Mouse (Mus musculus) kidney, postnatal 0 days (tissue): ENCODE measurements around the gene 1810030O07Rik. TPM values are rescaled to one million over a fixed set of nuclear protein-coding genes. Genes with fewer than 3 reads are reported as not detected.

Source experiments
- ATAC-seq: fragments of 200-750 bp; cut with Nextera tagmentation; replicated peaks from 2 replicates; pipeline ENCODE4 v1.8.0; 2017; ENCODE audit warnings: low read depth, moderate number of reproducible peaks, moderate TSS enrichment, moderate library complexity; ENCODE audit not compliant: low FRiP score
- DNase-seq: peaks from one replicate; pipeline ENCODE4 v3.0.0-alpha.2; 2016; ENCODE audit warnings: low spot score
- H3K27ac ChIP-seq: fragments of 300-500 bp; sonication (generic); 2 replicates; pipeline ENCODE4 v1.5.1; 2014; ENCODE audit warnings: mild to moderate bottlenecking
- H3K27me3 ChIP-seq: fragments of 300-500 bp; sonication (generic); 2 replicates; pipeline ENCODE4 v1.6.1; 2014; ENCODE audit warnings: low read length, mixed read lengths; ENCODE audit not compliant: insufficient read depth
- H3K36me3 ChIP-seq: fragments of 300-500 bp; sonication (generic); 2 replicates; pipeline ENCODE4 v1.6.1; 2014; ENCODE audit warnings: low read length, mixed read lengths; ENCODE audit not compliant: insufficient read depth
- H3K4me1 ChIP-seq: fragments of 300-500 bp; sonication (generic); replicated peaks from 2 replicates; pipeline ENCODE4 v1.6.1; 2014; ENCODE audit warnings: antibody characterized with exemption, low read length, mixed read lengths; ENCODE audit not compliant: insufficient read depth
- H3K4me2 ChIP-seq: fragments of 300-500 bp; sonication (generic); 2 replicates; pipeline ENCODE4 v1.6.1; 2014; ENCODE audit warnings: mild to moderate bottlenecking, low read length, moderate library complexity, mixed read lengths
- H3K4me3 ChIP-seq: fragments of 300-500 bp; sonication (generic); replicated peaks from 2 replicates; pipeline ENCODE4 v1.5.1; 2014; ENCODE audit warnings: low read depth, low read length
- H3K9ac ChIP-seq: fragments of 300-500 bp; sonication (generic); 2 replicates; pipeline ENCODE4 v1.6.1; 2014; ENCODE audit warnings: low read depth, low read length
- H3K9me3 ChIP-seq: fragments of 300-500 bp; sonication (generic); replicated peaks from 2 replicates; pipeline ENCODE4 v1.6.1; 2016; ENCODE audit warnings: low read length, inconsistent platforms, mixed read lengths
- CTCF ChIP-seq: IDR thresholded peaks from 2 replicates; pipeline ENCODE4 v1.5.1; 2016; ENCODE audit warnings: antibody characterized with exemption, low read depth, mild to moderate bottlenecking, moderate library complexity
- WGBS: fragments of 180-500 bp; shearing (Covaris S2); extraction: QIAGEN DNeasy Blood & Tissue Kit; methylation state at CpG from one replicate; pipeline ENCODE4 v1.1.7; 2014; 5-methylcytosine and 5-hydroxymethylcytosine counted together
- polyA plus RNA-seq: library from polyadenylated mRNA; unstranded; fragments of >200 nt; fragmentation: Nextera tagmentation; extraction: Ambion mirVana; gene quantifications from 2 replicates; pipeline ENCODE4 v1.2.1, GENCODE M21; 2015

1810030O07Rik gene
- 27.4 and 31.2 TPM in 2 replicates for polyA plus RNA-seq

GRCm38 (mm10) chrX:12673054-12673775 lies at the start of gene 1810030O07Rik:
Gene 1810030O07Rik, minus strand, starts transcription at chrX:12673668.
- H3K4me2 ChIP-seq = peak within 1 kb of the TSS; percentile 54
- WGBS = 18% methylated on average over 41 of the region's 42 CpGs
- H3K27ac ChIP-seq = peak within 1 kb of the TSS; percentile 86
- H3K9ac ChIP-seq = peak within 1 kb of the TSS; percentile 66
- DNase-seq (peak; percentile 92), ATAC-seq (peak; percentile 100)
- peak within 1 kb of the TSS; percentile 53 for H3K4me3 ChIP-seq
- 0 out of 2 replicates have a peak, but pooled peaks cover 3% of the 10 kb centered on the region for H3K36me3 ChIP-seq
- H3K4me1 ChIP-seq = no peaks in the 10 kb centered on the region
- TF ChIP-seq CTCF = no peak
- H3K9me3 ChIP-seq = no peaks in the 10 kb centered on the region
- H3K27me3 ChIP-seq = no peaks in the 10 kb centered on the region

DNA sequence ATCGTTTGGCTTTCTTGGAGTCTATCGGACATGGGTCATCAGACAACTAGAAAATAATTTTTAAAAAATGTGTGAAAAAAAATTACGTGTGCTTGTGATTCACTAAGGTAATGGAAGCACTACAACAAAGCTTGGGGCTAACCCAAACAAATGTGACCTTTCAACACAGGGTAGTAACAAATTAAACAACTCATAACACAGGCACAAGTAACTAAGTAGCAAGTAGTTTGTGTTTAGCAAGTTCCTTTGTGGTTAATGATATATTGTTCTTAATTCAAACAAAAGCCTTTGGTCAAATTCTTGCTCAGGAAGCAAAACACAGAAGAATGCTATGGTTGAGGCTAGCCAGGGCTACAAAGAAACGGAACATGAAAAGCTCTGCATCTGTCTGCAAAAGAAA lies 42.6 kb upstream of the 1810030O07Rik start:
- WGBS = 85% methylated on average over 4 of the region's 4 CpGs
- TF ChIP-seq CTCF = no peak
- H3K27ac ChIP-seq = no peak overlapping the region
- ATAC-seq (no peak), DNase-seq (no peak)
- no peaks in the 10 kb centered on the region for H3K4me1 ChIP-seq
- H3K9me3 ChIP-seq = no peaks in the 10 kb centered on the region
- H3K36me3 ChIP-seq = no peaks in the 10 kb centered on the region
- H3K9ac ChIP-seq = no peak overlapping the region
- H3K4me3 ChIP-seq = no peak overlapping the region
- H3K27me3 ChIP-seq = no peaks in the 10 kb centered on the region
- H3K4me2 ChIP-seq = no peak overlapping the region

GRCm38 (mm10) chrX:12713796-12714195 lies 40.3 kb upstream of the 1810030O07Rik start:
- Histone ChIP-seq H3K4me1 (no peaks in the 10 kb centered on the region), H3K9ac (no peak overlapping the region), H3K27ac (no peak overlapping the region), H3K36me3 (no peaks in the 10 kb centered on the region), H3K27me3 (no peaks in the 10 kb centered on the region), H3K9me3 (no peaks in the 10 kb centered on the region), H3K4me2 (no peak overlapping the region), H3K4me3 (no peak overlapping the region)
- no peak for TF ChIP-seq CTCF
- ATAC-seq (no peak), DNase-seq (no peak)
- WGBS = 91% methylated on average over 7 of the region's 7 CpGs

DNA sequence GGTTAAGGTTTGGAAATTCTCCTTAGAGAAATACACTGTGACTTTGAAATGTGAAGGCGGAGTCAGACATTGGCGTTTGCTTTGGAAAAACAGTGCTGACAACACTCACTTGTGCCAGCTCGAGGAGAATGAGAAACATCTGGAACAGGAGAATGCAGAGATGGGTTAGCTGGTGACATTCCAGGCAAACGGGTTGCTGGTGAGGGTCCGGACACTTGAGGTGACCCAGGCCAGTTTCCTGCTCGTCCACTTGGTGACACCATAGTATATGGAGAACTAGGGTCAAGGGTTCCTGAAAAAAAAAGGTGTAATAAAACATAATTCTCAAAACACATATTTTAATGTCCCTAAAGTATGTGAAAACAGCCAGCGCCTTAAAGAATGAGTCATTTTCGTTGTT lies 13.4 kb upstream of the 1810030O07Rik start:
- ATAC-seq (no peak), DNase-seq (no peak)
- H3K4me3 ChIP-seq = no peak overlapping the region

GRCm38 (mm10) chrX:12686071-12686470 lies 12.6 kb upstream of the 1810030O07Rik start:
- Histone ChIP-seq H3K4me2 (no peak overlapping the region), H3K9ac (no peak overlapping the region), H3K4me3 (no peak overlapping the region), H3K27me3 (no peaks in the 10 kb centered on the region), H3K9me3 (no peaks in the 10 kb centered on the region), H3K4me1 (no peaks in the 10 kb centered on the region), H3K36me3 (peaks cover 4% of the 10 kb centered on the region; the same call in 1 of the 2 replicates), H3K27ac (no peak overlapping the region)
- TF ChIP-seq CTCF = no peak
- ATAC-seq = no peak
- no peak for DNase-seq

More for the DNA sequence above, 13.4 kb upstream of the 1810030O07Rik start:
- H3K27me3 ChIP-seq = no peaks in the 10 kb centered on the region
- WGBS = 62% methylated on average over 8 of the region's 8 CpGs
- no peak overlapping the region for H3K9ac ChIP-seq
- TF ChIP-seq CTCF = no peak
- no peaks in the 10 kb centered on the region for H3K4me1 ChIP-seq
- H3K4me2 ChIP-seq = no peak overlapping the region
- no peak overlapping the region for H3K27ac ChIP-seq
- peaks cover 4% of the 10 kb centered on the region; the same call in 1 of the 2 replicates for H3K36me3 ChIP-seq
- H3K9me3 ChIP-seq = no peaks in the 10 kb centered on the region

GRCm38 (mm10) chrX:12677396-12677795 lies 3.9 kb upstream of the 1810030O07Rik start:
- H3K9me3 ChIP-seq = no peaks in the 10 kb centered on the region
- H3K27me3 ChIP-seq = no peaks in the 10 kb centered on the region
- ATAC-seq (no peak), DNase-seq (peak; percentile 69)
- 30% methylated on average over 6 of the region's 6 CpGs for WGBS
- TF ChIP-seq CTCF = peak; percentile 81
- H3K27ac ChIP-seq = no peak overlapping the region
- no peaks in the 10 kb centered on the region for H3K36me3 ChIP-seq
- H3K4me2 ChIP-seq = no peak overlapping the region
- H3K4me3 ChIP-seq = no peak overlapping the region
- H3K4me1 ChIP-seq = no peaks in the 10 kb centered on the region
- no peak overlapping the region for H3K9ac ChIP-seq
